Mouse (Mus musculus) heart, embryonic 16.5 days (tissue): ENCODE measurements around the gene Olfr68. TPM values are rescaled to one million over a fixed set of nuclear protein-coding genes. Genes with fewer than 3 reads are reported as not detected.
"Not testable (repeated sequence)": the region's sequence is repeated elsewhere in the genome, so short reads cannot be mapped to it uniquely, and the experiment has no call there.

ENCODE experiments used
- ATAC-seq: fragments of 200-750 bp; cut with Nextera tagmentation; replicated peaks from 2 replicates; pipeline ENCODE4 v1.8.0; 2017; ENCODE audit warnings: moderate number of reproducible peaks; ENCODE audit not compliant: insufficient read depth, low FRiP score; ENCODE audit errors: extremely low read depth
- H3K27ac ChIP-seq: fragments of 300-500 bp; sonication (generic); 2 replicates; pipeline ENCODE4 v1.5.1; 2014; ENCODE audit warnings: mild to moderate bottlenecking, low read length, control low read depth, moderate library complexity
- H3K27me3 ChIP-seq: fragments of 300-500 bp; sonication (generic); 2 replicates; pipeline ENCODE4 v1.6.1; 2014; ENCODE audit warnings: low read length, mixed read lengths; ENCODE audit not compliant: control insufficient read depth, insufficient read depth
- H3K36me3 ChIP-seq: fragments of 300-500 bp; sonication (generic); 2 replicates; pipeline ENCODE4 v1.6.1; 2014; ENCODE audit not compliant: control insufficient read depth, insufficient read depth
- H3K4me1 ChIP-seq: fragments of 300-500 bp; sonication (generic); 2 replicates; pipeline ENCODE4 v1.6.1; 2014; ENCODE audit warnings: low read length, mixed read lengths; ENCODE audit not compliant: control insufficient read depth, insufficient read depth
- H3K4me2 ChIP-seq: fragments of 300-500 bp; sonication (generic); 2 replicates; pipeline ENCODE4 v1.6.1; 2014; ENCODE audit warnings: low read depth, mild to moderate bottlenecking, control low read depth, low read length
- H3K4me3 ChIP-seq: fragments of 300-500 bp; sonication (generic); 2 replicates; pipeline ENCODE4 v1.5.1; 2014; ENCODE audit warnings: mild to moderate bottlenecking, control low read depth, low read length
- H3K9ac ChIP-seq: fragments of 300-500 bp; sonication (generic); 2 replicates; pipeline ENCODE4 v1.6.1; 2014; ENCODE audit warnings: low read length, control low read depth
- H3K9me3 ChIP-seq: fragments of 300-500 bp; sonication (generic); replicated peaks from 2 replicates; pipeline ENCODE4 v1.6.1; 2016; ENCODE audit warnings: low read length; ENCODE audit not compliant: control insufficient read depth
- WGBS: fragments of 180-500 bp; shearing (Covaris S2); extraction: QIAGEN DNeasy Blood & Tissue Kit; methylation state at CpG from one replicate; pipeline ENCODE4 v1.1.7; 2014; 5-methylcytosine and 5-hydroxymethylcytosine counted together
- polyA plus RNA-seq: library from polyadenylated mRNA; unstranded; fragments of >200 nt; fragmentation: Nextera tagmentation; extraction: Ambion mirVana; gene quantifications from 2 replicates; pipeline ENCODE4 v1.2.1, GENCODE M21; 2015

Olfr68 gene
- not detected in 2 replicates for polyA plus RNA-seq

DNA sequence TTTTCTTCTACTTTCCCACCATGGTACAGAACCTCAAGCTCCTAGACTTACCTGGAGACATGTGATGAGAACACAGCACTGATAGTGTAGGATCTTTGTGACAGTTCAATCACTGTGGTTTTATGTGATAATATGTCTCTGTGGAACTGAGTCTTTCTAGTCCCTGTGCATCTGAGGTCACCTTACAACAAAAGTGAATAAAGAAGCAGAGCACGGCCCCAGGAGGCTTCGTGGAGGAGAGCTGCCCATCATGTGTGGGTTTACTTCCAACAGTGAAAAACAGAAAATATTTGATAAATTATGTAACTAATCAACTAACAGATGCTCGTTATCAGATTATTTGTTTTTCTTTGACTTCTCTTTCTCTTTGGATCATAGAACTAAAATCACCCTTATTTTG is at the start of gene Olfr68:
Gene Olfr68, minus strand, starts transcription at position 101 of the 400 bp plus-strand sequence.
- no peaks in the 10 kb centered on the region for H3K4me1 ChIP-seq
- H3K36me3 ChIP-seq, result no peaks in the 10 kb centered on the region
- no peaks in the 10 kb centered on the region for H3K9me3 ChIP-seq
- no peak within 1 kb of the TSS for H3K4me2 ChIP-seq
- WGBS, result 67% methylated on average over 3 of the region's 3 CpGs
- H3K4me3 ChIP-seq, result no peak within 1 kb of the TSS
- H3K27ac ChIP-seq, result no peak within 1 kb of the TSS
- no peak for ATAC-seq
- H3K27me3 ChIP-seq, result no peaks in the 10 kb centered on the region
- no peak within 1 kb of the TSS for H3K9ac ChIP-seq

DNA sequence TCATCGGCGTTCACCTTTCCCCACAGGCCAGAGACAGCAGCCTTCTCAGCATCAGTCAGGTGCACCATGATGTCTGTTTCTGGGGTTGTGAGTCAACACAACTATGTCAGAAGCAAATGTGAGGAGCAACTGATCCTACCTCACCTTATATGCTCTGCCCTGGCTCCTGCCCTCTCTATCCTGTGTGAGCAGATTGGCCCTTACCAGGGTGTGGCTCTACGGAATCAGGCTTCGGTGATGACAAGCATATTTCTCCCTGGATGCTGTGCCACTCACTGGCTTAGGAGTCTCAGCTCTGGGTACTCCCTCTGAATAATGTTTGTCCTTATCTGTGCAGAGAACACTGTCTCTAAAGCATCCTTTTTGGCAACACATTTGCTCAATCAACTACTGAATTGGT is 48.3 kb upstream of the Olfr68 start, which contains the start of gene Hbb-bs:
Gene Hbb-bs, minus strand, starts transcription at position 289 of the 400 bp plus-strand sequence.
- no peaks in the 10 kb centered on the region for H3K27me3 ChIP-seq
- no peak within 1 kb of the TSS for H3K9ac ChIP-seq
- no peak within 1 kb of the TSS for H3K4me3 ChIP-seq
- H3K4me2 ChIP-seq, result no peak within 1 kb of the TSS
- H3K4me1 ChIP-seq, result no peaks in the 10 kb centered on the region
- H3K9me3 ChIP-seq, result no peaks in the 10 kb centered on the region
- no peak within 1 kb of the TSS for H3K27ac ChIP-seq
- no peaks in the 10 kb centered on the region for H3K36me3 ChIP-seq
- no peak for ATAC-seq
- WGBS, result 91% methylated on average over 4 of the region's 4 CpGs

DNA sequence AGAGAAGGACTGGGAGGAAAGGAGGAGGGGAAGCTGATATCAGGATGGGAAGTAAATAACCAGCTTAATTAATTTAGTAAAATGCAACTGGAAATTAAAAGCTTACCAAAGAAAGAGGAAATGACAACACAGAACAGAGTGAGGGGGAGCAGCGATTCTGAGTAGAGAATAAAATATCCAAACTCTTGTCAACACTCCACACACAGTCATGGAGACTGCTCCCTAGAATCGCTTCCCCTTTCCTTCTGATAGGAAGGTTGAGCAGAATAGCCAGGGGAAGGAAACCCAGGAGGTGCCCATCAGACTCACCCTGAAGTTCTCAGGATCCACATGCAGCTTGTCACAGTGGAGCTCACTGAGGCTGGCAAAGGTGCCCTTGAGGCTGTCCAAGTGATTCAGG is 47.6 kb upstream of the Olfr68 start:
- H3K27ac ChIP-seq, ATAC-seq, H3K9ac ChIP-seq, H3K36me3 ChIP-seq, H3K9me3 ChIP-seq, H3K4me2 ChIP-seq, H3K27me3 ChIP-seq, H3K4me1 ChIP-seq, H3K4me3 ChIP-seq: not testable (repeated sequence)
- WGBS, result no CpG with 5 or more reads among the region's 2 CpGs

GRCm38 (mm10) chr7:103826255-103826887 is 46.9 kb upstream of the Olfr68 start:
- no peak overlapping the region for H3K4me2 ChIP-seq
- H3K9me3 ChIP-seq, result no peaks in the 10 kb centered on the region
- WGBS, result 47% methylated on average over 3 of the region's 3 CpGs
- H3K4me1 ChIP-seq, result no peaks in the 10 kb centered on the region
- no peak for ATAC-seq
- H3K27ac ChIP-seq, result no peak overlapping the region
- no peak overlapping the region for H3K9ac ChIP-seq
- no peaks in the 10 kb centered on the region for H3K36me3 ChIP-seq
- H3K4me3 ChIP-seq, result no peak overlapping the region
- no peaks in the 10 kb centered on the region for H3K27me3 ChIP-seq

GRCm38 (mm10) chr7:103825536-103826254 is 46.2 kb upstream of the Olfr68 start:
- no peak overlapping the region for H3K9ac ChIP-seq
- no peaks in the 10 kb centered on the region for H3K4me1 ChIP-seq
- no peaks in the 10 kb centered on the region for H3K27me3 ChIP-seq
- no peaks in the 10 kb centered on the region for H3K9me3 ChIP-seq
- H3K36me3 ChIP-seq, result no peaks in the 10 kb centered on the region
- H3K4me2 ChIP-seq, result no peak overlapping the region
- no peak overlapping the region for H3K4me3 ChIP-seq
- H3K27ac ChIP-seq, result no peak overlapping the region
- 85% methylated on average over 3 of the region's 3 CpGs for WGBS
- no peak for ATAC-seq

GRCm38 (mm10) chr7:103824597-103824996 is 45.1 kb upstream of the Olfr68 start:
- no peaks in the 10 kb centered on the region for H3K9me3 ChIP-seq
- H3K4me2 ChIP-seq, result no peak overlapping the region
- H3K9ac ChIP-seq, result no peak overlapping the region
- H3K4me3 ChIP-seq, result no peak overlapping the region
- no peak overlapping the region for H3K27ac ChIP-seq
- no peaks in the 10 kb centered on the region for H3K27me3 ChIP-seq
- 79% methylated on average over 2 of the region's 2 CpGs for WGBS
- no peak for ATAC-seq
- no peaks in the 10 kb centered on the region for H3K36me3 ChIP-seq
- no peaks in the 10 kb centered on the region for H3K4me1 ChIP-seq

GRCm38 (mm10) chr7:103815085-103815484 is 35.6 kb upstream of the Olfr68 start:
- not testable (repeated sequence) for H3K27me3 ChIP-seq, H3K9ac ChIP-seq, H3K36me3 ChIP-seq, H3K9me3 ChIP-seq, H3K4me1 ChIP-seq, H3K4me3 ChIP-seq, H3K27ac ChIP-seq, ATAC-seq, H3K4me2 ChIP-seq
- no CpG with 5 or more reads among the region's 2 CpGs for WGBS

DNA sequence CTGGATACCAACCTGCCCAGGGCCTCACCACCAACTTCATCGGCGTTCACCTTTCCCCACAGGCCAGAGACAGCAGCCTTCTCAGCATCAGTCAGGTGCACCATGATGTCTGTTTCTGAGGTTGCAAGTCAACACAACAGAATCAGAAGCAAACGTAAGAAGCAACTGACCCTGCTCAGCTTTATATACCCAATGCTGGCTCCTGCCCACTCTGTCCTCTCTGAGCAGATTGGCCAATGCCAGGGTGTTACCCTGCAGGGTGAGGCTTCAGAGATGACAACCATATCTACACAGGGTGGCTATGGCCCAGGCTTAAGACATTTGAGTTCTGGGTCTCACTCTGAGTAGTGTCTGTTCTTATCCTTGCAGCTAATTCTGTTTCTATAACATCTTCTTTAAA is 34.3 kb upstream of the Olfr68 start, which contains the start of gene Hbb-bt:
Gene Hbb-bt, minus strand, starts transcription at position 231 of the 400 bp plus-strand sequence.
- no peaks in the 10 kb centered on the region for H3K27me3 ChIP-seq
- WGBS, result 80% methylated on average over 3 of the region's 3 CpGs
- H3K4me1 ChIP-seq, result no peaks in the 10 kb centered on the region
- H3K4me2 ChIP-seq, result no peak within 1 kb of the TSS
- no peak within 1 kb of the TSS for H3K27ac ChIP-seq
- no peak within 1 kb of the TSS for H3K4me3 ChIP-seq
- no peaks in the 10 kb centered on the region for H3K9me3 ChIP-seq
- no peak within 1 kb of the TSS for H3K9ac ChIP-seq
- no peaks in the 10 kb centered on the region for H3K36me3 ChIP-seq
- ATAC-seq, result no peak

- H3K9ac ChIP-seq, H3K9me3 ChIP-seq, H3K27ac ChIP-seq, H3K36me3 ChIP-seq, H3K4me3 ChIP-seq, H3K4me1 ChIP-seq, H3K4me2 ChIP-seq, ATAC-seq, H3K27me3 ChIP-seq: not testable (repeated sequence)
- no CpG with 5 or more reads among the region's 3 CpGs for WGBS
Observed at GRCm38 (mm10) chr7:103813152-103813551, 33.7 kb upstream of the Olfr68 start.
